Mouse (Mus musculus) midbrain, embryonic 10.5 days (tissue): ENCODE measurements at regions not wholly inside any gene's neighbourhood (a gene's known extent, or its start where the extent isn't known, plus 50 kb on each side); places are given as distances from the start of the nearest gene placed in this dataset.

Experiments
- DNase-seq: peaks from one replicate; pipeline ENCODE4 v3.0.0-alpha.2; 2017; ENCODE audit warnings: low spot score
- H3K27ac ChIP-seq: fragments of 300-500 bp; sonication (generic); replicated peaks from 2 replicates; pipeline ENCODE4 v1.5.1; 2016; ENCODE audit warnings: mild to moderate bottlenecking
- H3K27me3 ChIP-seq: fragments of 300-500 bp; sonication (generic); 2 replicates; pipeline ENCODE4 v1.6.1; 2016; ENCODE audit warnings: low read depth, mild to moderate bottlenecking; ENCODE audit not compliant: poor library complexity, severe bottlenecking
- H3K36me3 ChIP-seq: fragments of 300-500 bp; sonication (generic); 2 replicates; pipeline ENCODE4 v1.6.1; 2016; ENCODE audit warnings: mild to moderate bottlenecking, moderate library complexity
- H3K4me1 ChIP-seq: fragments of 300-500 bp; sonication (generic); 2 replicates; pipeline ENCODE4 v1.6.1; 2016
- H3K4me3 ChIP-seq: fragments of 300-500 bp; sonication (generic); 2 replicates; pipeline ENCODE4 v1.5.1; 2016; ENCODE audit warnings: mild to moderate bottlenecking, moderate library complexity
- H3K9me3 ChIP-seq: fragments of 300-500 bp; sonication (generic); replicated peaks from 2 replicates; pipeline ENCODE4 v1.6.1; 2016; ENCODE audit warnings: mild to moderate bottlenecking
- WGBS: fragments of 180-500 bp; shearing (Covaris S2); methylation state at CpG from one replicate; pipeline ENCODE4 v1.1.7; 2016; 5-methylcytosine and 5-hydroxymethylcytosine counted together

- 92% methylated on average over 2 of the region's 2 CpGs for WGBS
- H3K27me3 ChIP-seq, result no peaks in the 10 kb centered on the region
These were observed 149.9 kb downstream of the Map2k4 start for GRCm38 (mm10) chr11:65638211-65638610.

GRCm38 (mm10) chr11:65637206-65637605 is 150.9 kb downstream of the Map2k4 start:
- H3K27ac ChIP-seq, result no peak overlapping the region
- no peaks in the 10 kb centered on the region for H3K27me3 ChIP-seq
- H3K4me1 ChIP-seq, result no peaks in the 10 kb centered on the region
- H3K9me3 ChIP-seq, result no peaks in the 10 kb centered on the region
- no peak for DNase-seq
- no peaks in the 10 kb centered on the region for H3K36me3 ChIP-seq
- no peak overlapping the region for H3K4me3 ChIP-seq
- WGBS, result 84% methylated on average over 3 of the region's 3 CpGs

More at GRCm38 (mm10) chr11:65638211-65638610, 149.9 kb downstream of the Map2k4 start:
- no peaks in the 10 kb centered on the region for H3K9me3 ChIP-seq
- no peaks in the 10 kb centered on the region for H3K36me3 ChIP-seq
- H3K4me3 ChIP-seq, result no peak overlapping the region
- H3K4me1 ChIP-seq, result no peaks in the 10 kb centered on the region
- DNase-seq, result no peak
- no peak overlapping the region for H3K27ac ChIP-seq

GRCm38 (mm10) chr11:65635307-65635706 is 152.8 kb downstream of the Map2k4 start:
- H3K36me3 ChIP-seq, result no peaks in the 10 kb centered on the region
- WGBS, result 92% methylated on average over 4 of the region's 4 CpGs
- DNase-seq, result no peak

GRCm38 (mm10) chr11:65631164-65631563 is 156.9 kb downstream of the Map2k4 start:
- no peak overlapping the region for H3K4me3 ChIP-seq
- H3K27me3 ChIP-seq, result no peaks in the 10 kb centered on the region
- 84% methylated on average over 3 of the region's 3 CpGs for WGBS
- H3K27ac ChIP-seq, result no peak overlapping the region
- H3K36me3 ChIP-seq, result no peaks in the 10 kb centered on the region
- no peaks in the 10 kb centered on the region for H3K9me3 ChIP-seq
- H3K4me1 ChIP-seq, result no peaks in the 10 kb centered on the region
- no peak for DNase-seq

More at GRCm38 (mm10) chr11:65635307-65635706, 152.8 kb downstream of the Map2k4 start:
- H3K27me3 ChIP-seq, result no peaks in the 10 kb centered on the region
- no peaks in the 10 kb centered on the region for H3K4me1 ChIP-seq
- H3K4me3 ChIP-seq, result no peak overlapping the region
- no peaks in the 10 kb centered on the region for H3K9me3 ChIP-seq
- no peak overlapping the region for H3K27ac ChIP-seq

- Histone ChIP-seq H3K4me3 (no peak overlapping the region), H3K27me3 (no peaks in the 10 kb centered on the region), H3K4me1 (no peaks in the 10 kb centered on the region), H3K9me3 (no peaks in the 10 kb centered on the region), H3K36me3 (no peaks in the 10 kb centered on the region), H3K27ac (no peak overlapping the region)
- 87% methylated on average over 1 of the region's 1 CpGs for WGBS
- DNase-seq, result no peak
These were observed 157.7 kb downstream of the Map2k4 start for GRCm38 (mm10) chr11:65630436-65630835.

- no peaks in the 10 kb centered on the region for H3K36me3 ChIP-seq
- 96% methylated on average over 5 of the region's 5 CpGs for WGBS
- no peak overlapping the region for H3K4me3 ChIP-seq
- H3K4me1 ChIP-seq, result no peaks in the 10 kb centered on the region
- no peaks in the 10 kb centered on the region for H3K27me3 ChIP-seq
- H3K27ac ChIP-seq, result no peak overlapping the region
- no peaks in the 10 kb centered on the region for H3K9me3 ChIP-seq
- DNase-seq, result no peak
These were observed 158.8 kb downstream of the Map2k4 start for GRCm38 (mm10) chr11:65629320-65629719.

GRCm38 (mm10) chr11:65618976-65619375 is 169.1 kb downstream of the Map2k4 start:
- WGBS, result 93% methylated on average over 4 of the region's 4 CpGs
- DNase-seq, result no peak
- Histone ChIP-seq H3K36me3 (no peaks in the 10 kb centered on the region), H3K4me1 (no peaks in the 10 kb centered on the region), H3K9me3 (no peaks in the 10 kb centered on the region), H3K27me3 (no peaks in the 10 kb centered on the region), H3K27ac (no peak overlapping the region), H3K4me3 (no peak overlapping the region)

GRCm38 (mm10) chr11:65610536-65610935 is 177.6 kb downstream of the Map2k4 start:
- H3K4me1 ChIP-seq, result no peaks in the 10 kb centered on the region
- no peaks in the 10 kb centered on the region for H3K27me3 ChIP-seq
- no peak overlapping the region for H3K27ac ChIP-seq
- H3K9me3 ChIP-seq, result no peaks in the 10 kb centered on the region
- no peak overlapping the region for H3K4me3 ChIP-seq
- H3K36me3 ChIP-seq, result no peaks in the 10 kb centered on the region
- no peak for DNase-seq
- 88% methylated on average over 3 of the region's 3 CpGs for WGBS

GRCm38 (mm10) chr11:65609056-65609455 is 179.0 kb downstream of the Map2k4 start:
- H3K27me3 ChIP-seq, result no peaks in the 10 kb centered on the region
- no peaks in the 10 kb centered on the region for H3K36me3 ChIP-seq
- no peak overlapping the region for H3K4me3 ChIP-seq
- no peak overlapping the region for H3K27ac ChIP-seq
- no peak for DNase-seq
- H3K4me1 ChIP-seq, result no peaks in the 10 kb centered on the region
- WGBS, result 78% methylated on average over 4 of the region's 4 CpGs
- no peaks in the 10 kb centered on the region for H3K9me3 ChIP-seq

- 80% methylated on average over 2 of the region's 2 CpGs for WGBS
- H3K4me1 ChIP-seq, result no peaks in the 10 kb centered on the region
- no peak overlapping the region for H3K4me3 ChIP-seq
- DNase-seq, result no peak
- H3K9me3 ChIP-seq, result no peaks in the 10 kb centered on the region
- H3K36me3 ChIP-seq, result no peaks in the 10 kb centered on the region
- no peak overlapping the region for H3K27ac ChIP-seq
- H3K27me3 ChIP-seq, result no peaks in the 10 kb centered on the region
These were observed 190.6 kb downstream of the Map2k4 start for GRCm38 (mm10) chr11:65597298-65598076.

GRCm38 (mm10) chr11:65588491-65588890 is 199.6 kb downstream of the Map2k4 start:
- Histone ChIP-seq H3K27ac (no peak overlapping the region), H3K36me3 (no peaks in the 10 kb centered on the region), H3K9me3 (no peaks in the 10 kb centered on the region), H3K27me3 (no peaks in the 10 kb centered on the region), H3K4me3 (no peak overlapping the region), H3K4me1 (no peaks in the 10 kb centered on the region)
- DNase-seq, result no peak
- 76% methylated on average over 3 of the region's 3 CpGs for WGBS

- Histone ChIP-seq H3K4me1 (no peaks in the 10 kb centered on the region), H3K4me3 (no peak overlapping the region), H3K27ac (no peak overlapping the region), H3K9me3 (no peaks in the 10 kb centered on the region), H3K27me3 (no peaks in the 10 kb centered on the region), H3K36me3 (no peaks in the 10 kb centered on the region)
- 87% methylated on average over 9 of the region's 9 CpGs for WGBS
- no peak for DNase-seq
These were observed 220.3 kb downstream of the Map2k4 start for GRCm38 (mm10) chr11:65567831-65568230.

GRCm38 (mm10) chr11:65558236-65558635 is 229.9 kb downstream of the Map2k4 start:
- WGBS, result 82% methylated on average over 4 of the region's 4 CpGs
- no peak overlapping the region for H3K4me3 ChIP-seq
- H3K27me3 ChIP-seq, result no peaks in the 10 kb centered on the region
- DNase-seq, result no peak
- H3K36me3 ChIP-seq, result no peaks in the 10 kb centered on the region
- H3K9me3 ChIP-seq, result no peaks in the 10 kb centered on the region
- no peak overlapping the region for H3K27ac ChIP-seq
- no peaks in the 10 kb centered on the region for H3K4me1 ChIP-seq
